Mouse (Mus musculus) urinary bladder, adult 2 months (tissue): ENCODE measurements around the gene Lmod3. TPM values are rescaled to one million over a fixed set of nuclear protein-coding genes. Genes with fewer than 3 reads are reported as not detected.

Experiments
- polyA plus RNA-seq: library from polyadenylated mRNA; depleted of rRNA; stranded (reverse); fragments of >200 nt; gene quantifications from 2 replicates; pipeline ENCODE4 v1.2.3, GENCODE M21; 2012; rRNA removed

Gene Lmod3
- polyA plus RNA-seq, 1 experiment = 0.06 TPM

Other genes with a start within 250 kb of the Lmod3 start
- not detected in 2 replicates for gene Fam19a4, start 192.3 kb downstream of the Lmod3 start, polyA plus RNA-seq
- gene Eogt, start 103.6 kb downstream of the Lmod3 start, polyA plus RNA-seq = 23.8 and 27.2 TPM in 2 replicates
- gene Tmf1, start 73.6 kb downstream of the Lmod3 start, polyA plus RNA-seq = 4.2 and 8.2 TPM in 2 replicates
- 41.8 and 52.7 TPM in 2 replicates for gene Uba3, start 47.1 kb downstream of the Lmod3 start, polyA plus RNA-seq
- 159 and 162 TPM in 2 replicates for gene Arl6ip5, start 42.1 kb downstream of the Lmod3 start, polyA plus RNA-seq